Mouse (Mus musculus) midbrain, embryonic 13.5 days (tissue): Measurements from ENCODE around the gene N4bp1. TPM values are rescaled to one million over a fixed set of nuclear protein-coding genes. Genes with fewer than 3 reads are reported as not detected.

Source experiments
- ATAC-seq: fragments of 200-750 bp; cut with Nextera tagmentation; 2 replicates; pipeline ENCODE4 v1.8.0; 2017; ENCODE audit warnings: mild to moderate bottlenecking, moderate TSS enrichment, moderate library complexity
- H3K27ac ChIP-seq: fragments of 300-500 bp; sonication (generic); 2 replicates; pipeline ENCODE4 v1.5.1; 2015; ENCODE audit warnings: inconsistent platforms, mild to moderate bottlenecking, moderate library complexity
- H3K27me3 ChIP-seq: fragments of 300-500 bp; sonication (generic); 2 replicates; pipeline ENCODE4 v1.6.1; 2015; ENCODE audit warnings: mild to moderate bottlenecking, inconsistent platforms
- H3K36me3 ChIP-seq: fragments of 300-500 bp; sonication (generic); 2 replicates; pipeline ENCODE4 v1.6.1; 2015; ENCODE audit warnings: mild to moderate bottlenecking, inconsistent platforms
- H3K4me1 ChIP-seq: fragments of 300-500 bp; sonication (generic); replicated peaks from 2 replicates; pipeline ENCODE4 v1.6.1; 2015; ENCODE audit warnings: inconsistent platforms
- H3K4me2 ChIP-seq: fragments of 300-500 bp; sonication (generic); replicated peaks from 2 replicates; pipeline ENCODE4 v1.6.1; 2015; ENCODE audit warnings: moderate library complexity, mild to moderate bottlenecking, inconsistent platforms
- H3K4me3 ChIP-seq: fragments of 300-500 bp; sonication (generic); replicated peaks from 2 replicates; pipeline ENCODE4 v1.5.1; 2015; ENCODE audit warnings: mild to moderate bottlenecking, inconsistent platforms
- H3K9ac ChIP-seq: fragments of 300-500 bp; sonication (generic); replicated peaks from 2 replicates; pipeline ENCODE4 v1.6.1; 2015; ENCODE audit warnings: mild to moderate bottlenecking, inconsistent platforms
- H3K9me3 ChIP-seq: fragments of 300-500 bp; sonication (generic); 2 replicates; pipeline ENCODE4 v1.6.1; 2016; ENCODE audit warnings: mild to moderate bottlenecking, inconsistent platforms
- WGBS: fragments of 180-500 bp; shearing (Covaris S2); methylation state at CpG from one replicate; pipeline ENCODE4 v1.1.7; 2015; 5-methylcytosine and 5-hydroxymethylcytosine counted together
- polyA plus RNA-seq: library from polyadenylated mRNA; unstranded; fragments of >200 nt; fragmentation: Nextera tagmentation; extraction: Ambion mirVana; gene quantifications from 2 replicates; pipeline ENCODE4 v1.2.1, GENCODE M21; 2015

The N4bp1 gene
- polyA plus RNA-seq, 1 experiment from 2014 or later = 11.4 TPM

DNA sequence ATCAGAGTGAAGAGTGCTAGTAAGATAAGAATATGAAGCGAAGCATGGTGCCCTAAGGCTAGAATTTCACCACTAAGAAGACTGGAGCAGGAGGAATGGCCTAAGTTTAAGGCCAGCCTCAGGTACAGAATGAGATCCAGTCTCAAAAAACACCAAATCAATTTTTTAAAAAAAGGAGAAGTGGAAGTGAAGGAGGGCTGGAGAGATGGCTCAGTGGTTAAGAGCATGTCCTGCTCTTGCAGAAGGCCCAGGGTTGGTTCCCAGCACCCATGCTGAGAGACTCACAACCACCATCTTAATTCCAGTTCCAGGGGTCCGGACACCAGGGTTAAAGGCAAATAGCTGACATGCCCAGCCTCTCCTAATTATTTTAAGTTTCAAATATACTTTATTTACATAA, 13.6 kb downstream of the N4bp1 start:
- WGBS = 92% methylated on average over 2 of the region's 2 CpGs
- no peak for ATAC-seq

GRCm38 (mm10) chr8:86870771-86871170, 14.3 kb downstream of the N4bp1 start:
- H3K9me3 ChIP-seq = no peaks in the 10 kb centered on the region
- no peak overlapping the region for H3K4me3 ChIP-seq
- H3K4me1 ChIP-seq = peaks cover 27% of the 10 kb centered on the region
- H3K27me3 ChIP-seq = no peaks in the 10 kb centered on the region
- WGBS = 86% methylated on average over 2 of the region's 2 CpGs
- H3K36me3 ChIP-seq = no peaks in the 10 kb centered on the region
- no peak overlapping the region for H3K4me2 ChIP-seq
- no peak for ATAC-seq
- H3K9ac ChIP-seq = no peak overlapping the region
- no peak overlapping the region for H3K27ac ChIP-seq

More for the DNA sequence above, 13.6 kb downstream of the N4bp1 start:
- Histone ChIP-seq H3K27me3 (no peaks in the 10 kb centered on the region), H3K4me2 (no peak overlapping the region), H3K4me1 (peaks cover 27% of the 10 kb centered on the region), H3K36me3 (no peaks in the 10 kb centered on the region), H3K27ac (no peak overlapping the region), H3K4me3 (no peak overlapping the region), H3K9ac (no peak overlapping the region), H3K9me3 (no peaks in the 10 kb centered on the region)

DNA sequence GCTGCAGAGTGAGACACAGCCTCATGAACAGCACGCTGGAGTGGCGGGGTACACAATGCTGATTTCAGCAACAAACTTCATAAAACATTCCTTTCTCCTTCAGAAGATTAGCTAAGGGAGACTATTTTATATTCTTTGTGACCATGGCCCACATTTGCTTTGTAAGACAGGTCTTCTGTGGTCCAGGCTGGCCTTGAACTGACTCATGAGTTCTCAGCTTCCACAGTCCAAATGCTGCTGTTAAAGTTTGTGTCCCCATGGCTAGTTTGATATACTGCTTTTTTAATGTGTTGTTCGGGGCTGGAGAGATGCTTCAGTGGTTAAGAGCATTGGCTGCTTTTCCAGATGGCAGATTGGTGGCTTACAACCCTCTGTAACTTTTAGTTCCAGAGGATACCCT, 17.0 kb downstream of the N4bp1 start:
- WGBS = 92% methylated on average over 3 of the region's 3 CpGs
- no peak overlapping the region for H3K27ac ChIP-seq
- H3K4me2 ChIP-seq = no peak overlapping the region

GRCm38 (mm10) chr8:86864764-86865163, 20.3 kb downstream of the N4bp1 start:
- no peak overlapping the region for H3K4me2 ChIP-seq
- H3K4me3 ChIP-seq = no peak overlapping the region
- H3K27me3 ChIP-seq = no peaks in the 10 kb centered on the region
- H3K9ac ChIP-seq = no peak overlapping the region
- H3K9me3 ChIP-seq = no peaks in the 10 kb centered on the region
- H3K36me3 ChIP-seq = peaks cover 19% of the 10 kb centered on the region
- no peaks in the 10 kb centered on the region for H3K4me1 ChIP-seq
- WGBS = 88% methylated on average over 4 of the region's 4 CpGs
- ATAC-seq = no peak
- no peak overlapping the region for H3K27ac ChIP-seq

More for the DNA sequence above, 17.0 kb downstream of the N4bp1 start:
- peaks cover 9% of the 10 kb centered on the region for H3K4me1 ChIP-seq
- H3K9ac ChIP-seq = no peak overlapping the region
- H3K9me3 ChIP-seq = no peaks in the 10 kb centered on the region
- H3K36me3 ChIP-seq = no peaks in the 10 kb centered on the region
- H3K4me3 ChIP-seq = no peak overlapping the region
- H3K27me3 ChIP-seq = no peaks in the 10 kb centered on the region
- ATAC-seq = no peak

DNA sequence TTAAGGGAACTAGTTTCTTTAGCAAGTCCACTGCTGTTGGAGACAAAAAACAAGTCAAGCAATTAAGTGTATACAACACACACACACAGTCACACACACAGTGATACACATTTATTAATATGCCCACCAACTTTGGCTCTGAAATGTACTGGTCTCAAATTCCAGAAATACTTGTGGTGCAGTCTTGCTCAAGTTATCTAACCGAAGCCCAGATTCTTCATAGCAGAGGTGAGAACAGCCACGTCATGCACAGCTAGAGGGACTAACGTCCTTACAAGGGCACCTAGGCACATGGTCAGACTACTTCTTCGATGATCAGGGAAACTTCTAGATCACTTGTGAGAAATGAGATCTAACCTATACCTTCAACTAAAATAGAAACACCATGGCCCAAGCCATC, 22.2 kb downstream of the N4bp1 start:
- Histone ChIP-seq H3K9me3 (no peaks in the 10 kb centered on the region), H3K27me3 (no peaks in the 10 kb centered on the region), H3K4me1 (no peaks in the 10 kb centered on the region), H3K4me2 (no peak overlapping the region), H3K9ac (no peak overlapping the region), H3K27ac (no peak overlapping the region), H3K4me3 (no peak overlapping the region), H3K36me3 (peaks cover 22% of the 10 kb centered on the region)
- WGBS = 90% methylated on average over 4 of the region's 4 CpGs
- no peak for ATAC-seq

DNA sequence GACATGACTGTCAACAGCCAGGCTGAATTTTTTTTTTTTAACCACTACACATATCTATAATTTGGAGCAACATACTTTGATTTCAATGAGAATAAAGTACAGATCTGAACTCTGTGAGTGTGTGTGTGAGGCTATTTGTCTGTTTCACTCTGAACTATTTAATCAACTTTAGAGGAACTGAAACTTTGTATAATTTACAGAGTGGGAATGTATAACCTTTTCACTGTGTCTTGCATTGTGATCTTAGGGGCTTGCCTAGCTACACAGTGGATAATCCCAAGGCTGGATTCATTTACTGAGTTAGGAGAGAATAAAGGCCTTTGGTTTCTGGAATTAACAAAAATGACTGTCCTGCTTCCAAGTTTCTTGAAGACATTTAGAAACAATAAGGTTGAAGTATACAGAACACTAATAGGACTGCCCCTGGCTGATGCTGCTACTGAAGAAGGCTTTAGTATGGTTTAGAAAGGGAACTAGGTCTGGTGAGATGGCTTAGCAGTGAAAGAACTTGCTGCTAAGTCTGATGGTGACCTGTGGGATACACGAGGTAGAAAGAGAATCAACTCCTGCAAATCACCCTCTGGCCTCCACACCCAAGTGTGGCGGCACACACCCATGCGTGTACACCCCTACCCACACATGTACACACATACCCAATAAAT, 22.8 kb downstream of the N4bp1 start:
- Histone ChIP-seq H3K4me1 (no peaks in the 10 kb centered on the region), H3K9me3 (no peaks in the 10 kb centered on the region), H3K27me3 (no peaks in the 10 kb centered on the region), H3K9ac (no peak overlapping the region), H3K4me2 (no peak overlapping the region), H3K4me3 (no peak overlapping the region), H3K36me3 (peaks cover 22% of the 10 kb centered on the region), H3K27ac (no peak overlapping the region)
- ATAC-seq = no peak
- 89% methylated on average over 3 of the region's 3 CpGs for WGBS

DNA sequence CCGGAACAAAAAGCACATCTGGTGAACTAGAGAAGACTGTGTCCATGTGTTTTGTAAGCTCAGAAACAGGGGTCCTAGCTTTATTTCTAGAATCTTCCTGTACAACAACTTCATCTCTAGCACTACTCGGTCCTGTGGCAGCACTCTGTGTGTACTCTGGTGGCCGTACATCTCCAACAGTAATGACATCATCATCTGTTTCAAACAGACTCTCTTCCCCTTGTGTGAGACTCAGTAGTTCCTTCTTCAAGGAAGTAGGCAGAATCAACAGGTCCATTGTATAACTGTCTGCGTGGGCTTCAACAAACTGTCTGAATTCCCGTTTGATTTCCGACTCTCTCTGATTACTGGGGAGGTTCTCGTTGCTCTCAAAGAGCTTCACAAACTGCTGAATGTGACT, 23.5 kb downstream of the N4bp1 start:
- no peak overlapping the region for H3K9ac ChIP-seq
- H3K4me3 ChIP-seq = no peak overlapping the region
- H3K27ac ChIP-seq = no peak overlapping the region
- H3K4me2 ChIP-seq = no peak overlapping the region
- no peaks in the 10 kb centered on the region for H3K27me3 ChIP-seq
- peaks cover 22% of the 10 kb centered on the region for H3K36me3 ChIP-seq
- 87% methylated on average over 7 of the region's 7 CpGs for WGBS
- 0 out of 2 replicates have a peak, but pooled peaks cover under 1% of the 10 kb centered on the region for H3K4me1 ChIP-seq
- H3K9me3 ChIP-seq = no peaks in the 10 kb centered on the region
- no peak for ATAC-seq

DNA sequence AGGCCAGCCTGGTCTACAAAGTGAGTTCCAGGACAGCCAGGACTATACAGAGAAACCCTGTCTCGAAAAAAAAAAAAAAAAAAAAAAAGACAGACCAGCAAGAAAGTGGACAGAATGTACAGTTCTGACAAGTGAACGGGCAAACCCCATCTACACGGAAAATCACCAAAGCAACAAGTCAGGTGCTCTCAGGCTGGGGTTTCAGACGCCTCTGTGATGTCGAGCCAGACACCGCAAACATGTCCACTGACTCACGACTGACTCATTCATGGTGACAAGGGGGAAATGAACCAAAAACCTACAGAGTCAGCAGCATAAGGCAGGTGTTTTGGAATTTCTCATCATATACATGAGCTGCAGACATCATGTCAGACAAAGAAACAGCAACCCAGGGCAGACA, 28.8 kb downstream of the N4bp1 start:
- peaks cover 22% of the 10 kb centered on the region for H3K36me3 ChIP-seq
- no peak overlapping the region for H3K9ac ChIP-seq
- no peaks in the 10 kb centered on the region for H3K27me3 ChIP-seq
- H3K4me2 ChIP-seq = no peak overlapping the region
- WGBS = 93% methylated on average over 7 of the region's 7 CpGs
- H3K4me1 ChIP-seq = peaks cover 38% of the 10 kb centered on the region
- no peaks in the 10 kb centered on the region for H3K9me3 ChIP-seq
- H3K27ac ChIP-seq = no peak overlapping the region
- ATAC-seq = no peak
- H3K4me3 ChIP-seq = no peak overlapping the region

DNA sequence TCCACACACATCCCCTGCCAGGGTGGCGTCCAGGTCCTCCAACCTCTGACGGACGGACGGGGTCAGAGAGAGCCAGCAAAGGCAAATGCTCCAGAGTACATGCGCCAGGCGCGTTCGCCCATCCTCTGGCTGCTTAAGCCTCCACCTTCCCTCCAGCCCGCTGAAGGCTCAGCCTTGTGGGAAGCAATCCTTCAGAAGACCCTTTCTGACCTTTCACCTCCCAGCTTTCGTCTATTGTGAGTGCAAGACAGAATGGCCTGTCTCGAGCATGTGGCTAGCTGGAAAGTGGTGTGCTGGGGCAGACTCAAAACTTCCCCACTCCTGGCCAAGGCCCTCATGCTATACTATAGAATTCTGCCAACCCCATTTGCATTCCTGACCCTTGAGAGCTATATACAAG, 30.4 kb downstream of the N4bp1 start:
- no peak overlapping the region for H3K27ac ChIP-seq
- H3K4me2 ChIP-seq = no peak overlapping the region
- H3K9ac ChIP-seq = no peak overlapping the region
- H3K4me1 ChIP-seq = peaks cover 38% of the 10 kb centered on the region
- H3K36me3 ChIP-seq = peaks cover 19% of the 10 kb centered on the region
- H3K9me3 ChIP-seq = no peaks in the 10 kb centered on the region
- H3K4me3 ChIP-seq = no peak overlapping the region
- H3K27me3 ChIP-seq = no peaks in the 10 kb centered on the region
- no peak for ATAC-seq
- WGBS = 22% methylated on average over 11 of the region's 11 CpGs

- H3K4me2 ChIP-seq = no peak overlapping the region
- H3K4me1 ChIP-seq = peaks cover 38% of the 10 kb centered on the region
- H3K9me3 ChIP-seq = no peaks in the 10 kb centered on the region
- H3K27ac ChIP-seq = no peak overlapping the region
- H3K4me3 ChIP-seq = no peak overlapping the region
- ATAC-seq = no peak
- no peaks in the 10 kb centered on the region for H3K27me3 ChIP-seq
- no peak overlapping the region for H3K9ac ChIP-seq
- H3K36me3 ChIP-seq = peaks cover 17% of the 10 kb centered on the region
- 69% methylated on average over 2 of the region's 2 CpGs for WGBS
Observed at GRCm38 (mm10) chr8:86853989-86854373, 31.1 kb downstream of the N4bp1 start.

DNA sequence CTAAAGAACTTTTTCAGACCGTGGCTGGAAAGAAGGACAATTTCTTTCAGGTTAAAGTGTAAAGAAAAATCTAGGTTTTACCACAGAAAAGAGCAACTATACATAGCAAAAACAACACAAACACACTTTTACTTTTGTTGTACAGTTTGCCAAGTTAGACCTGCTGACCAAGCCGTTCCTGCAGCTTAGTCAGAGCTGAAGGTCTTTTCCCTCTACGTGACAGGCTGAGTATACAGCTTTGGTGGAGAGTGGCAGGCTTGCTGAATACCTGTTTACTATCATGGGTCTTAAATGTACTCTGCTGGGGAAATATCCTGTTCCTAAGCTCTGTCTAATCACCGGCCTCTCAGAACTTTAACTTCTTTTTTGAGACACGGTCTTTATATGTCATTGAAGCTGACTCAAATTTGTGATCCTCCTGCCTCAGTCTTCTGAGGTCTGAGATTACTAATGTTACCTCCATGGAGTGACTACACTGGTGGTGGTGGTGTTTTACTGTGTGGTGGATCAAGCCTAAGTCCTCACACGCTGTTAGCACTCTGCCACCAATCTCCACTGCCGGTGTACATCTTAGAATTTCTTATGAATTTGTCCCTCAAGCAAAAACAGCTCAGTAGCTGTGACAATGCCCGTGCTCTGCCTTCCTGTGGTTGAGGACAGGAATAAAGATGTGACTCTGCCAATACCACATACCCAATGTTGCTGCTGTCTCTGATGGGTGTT, 31.6 kb downstream of the N4bp1 start:
- Histone ChIP-seq H3K4me1 (peaks cover 38% of the 10 kb centered on the region), H3K4me3 (no peak overlapping the region), H3K27me3 (no peaks in the 10 kb centered on the region), H3K9ac (no peak overlapping the region), H3K36me3 (peaks cover 17% of the 10 kb centered on the region), H3K4me2 (no peak overlapping the region), H3K27ac (no peak overlapping the region), H3K9me3 (no peaks in the 10 kb centered on the region)
- WGBS = 90% methylated on average over 8 of the region's 8 CpGs
- ATAC-seq = no peak

GRCm38 (mm10) chr8:86852491-86852890, 32.6 kb downstream of the N4bp1 start:
- H3K4me1 ChIP-seq = peaks cover 38% of the 10 kb centered on the region
- no peak for ATAC-seq
- peak overlapping the region; percentile 35; the same call in 1 of the 2 replicates for H3K27ac ChIP-seq
- peaks cover 26% of the 10 kb centered on the region for H3K36me3 ChIP-seq
- no peaks in the 10 kb centered on the region for H3K9me3 ChIP-seq
- no peak overlapping the region for H3K9ac ChIP-seq
- no peak overlapping the region for H3K4me3 ChIP-seq
- H3K27me3 ChIP-seq = no peaks in the 10 kb centered on the region
- H3K4me2 ChIP-seq = no peak overlapping the region
- WGBS = 94% methylated on average over 3 of the region's 3 CpGs
